Mouse (Mus musculus) right cerebral cortex, adult 2 months (tissue): ENCODE data around the gene Gtf3c2.

Experiments
- DNase-seq, 2 experiments: peaks; one replicate each; pipeline ENCODE4 v3.0.0; 2021 to 2022; ENCODE audit warnings: low spot score in 2 of 2

Gene Gtf3c2

GRCm38 (mm10) chr5:31138968-31139425 lies 40.9 kb downstream of the Gtf3c2 start:
- no peak for DNase-seq

- DNase-seq, result peak in 1 of 2 experiments; percentile 13
Observed at GRCm38 (mm10) chr5:31138241-31138967, 41.5 kb downstream of the Gtf3c2 start, which contains the start of gene Ucn. Ucn (minus strand) TSS chr5:31138829.

GRCm38 (mm10) chr5:31137658-31138057 lies 42.3 kb downstream of the Gtf3c2 start:
- no peak for DNase-seq

GRCm38 (mm10) chr5:31136730-31137424 lies 43.1 kb downstream of the Gtf3c2 start:
- peak in 1 of 2 experiments; percentile 22 for DNase-seq

GRCm38 (mm10) chr5:31126050-31126449 lies 53.9 kb downstream of the Gtf3c2 start:
- DNase-seq, result no peak

- DNase-seq, result no peak
Observed at GRCm38 (mm10) chr5:31123481-31123880, 56.5 kb downstream of the Gtf3c2 start.

GRCm38 (mm10) chr5:31121111-31121510 lies 58.8 kb downstream of the Gtf3c2 start:
- peak; percentile 37 to 47 for DNase-seq

GRCm38 (mm10) chr5:31116912-31117311 lies 63.0 kb downstream of the Gtf3c2 start:
- DNase-seq, result no peak

GRCm38 (mm10) chr5:31116354-31116753 lies 63.6 kb downstream of the Gtf3c2 start, which contains the start of gene Trim54:
Trim54 (plus strand) TSS chr5:31116712.
- no peak for DNase-seq

- DNase-seq, result no peak
Observed at GRCm38 (mm10) chr5:31110781-31111180, 69.2 kb downstream of the Gtf3c2 start.

GRCm38 (mm10) chr5:31108000-31108490 lies 71.9 kb downstream of the Gtf3c2 start, which contains the start of gene Slc30a3:
Slc30a3 (minus strand) TSS chr5:31108237.
- DNase-seq, result no peak
